Mouse (Mus musculus) embryonic facial prominence, embryonic 11.5 days (tissue): ENCODE measurements around the gene 4921539E11Rik. TPM values are rescaled to one million over a fixed set of nuclear protein-coding genes. Genes with fewer than 3 reads are reported as not detected.

ENCODE experiments used
- ATAC-seq: fragments of 200-750 bp; cut with Nextera tagmentation; replicated peaks from 2 replicates; pipeline ENCODE4 v1.8.0; 2017; ENCODE audit warnings: low read depth; ENCODE audit not compliant: insufficient number of reproducible peaks, low FRiP score, low TSS enrichment
- DNase-seq: peaks from one replicate; pipeline ENCODE4 v3.0.0-alpha.2; 2015; ENCODE audit warnings: low spot score
- H3K27ac ChIP-seq: fragments of 300-500 bp; sonication (generic); replicated peaks from 2 replicates; pipeline ENCODE4 v1.5.1; 2014; ENCODE audit warnings: mild to moderate bottlenecking, low read depth, low read length, control low read depth
- H3K27me3 ChIP-seq: fragments of 300-500 bp; sonication (generic); 2 replicates; pipeline ENCODE4 v1.6.1; 2014; ENCODE audit warnings: mild to moderate bottlenecking, low read length, moderate library complexity, mixed read lengths; ENCODE audit not compliant: control insufficient read depth, insufficient read depth
- H3K36me3 ChIP-seq: fragments of 300-500 bp; sonication (generic); replicated peaks from 2 replicates; pipeline ENCODE4 v1.6.1; 2014; ENCODE audit warnings: low read depth, mild to moderate bottlenecking, low read length, moderate library complexity, mixed read lengths; ENCODE audit not compliant: control insufficient read depth, insufficient read depth
- H3K4me1 ChIP-seq: fragments of 300-500 bp; sonication (generic); 2 replicates; pipeline ENCODE4 v1.6.1; 2014; ENCODE audit warnings: low read length, mixed read lengths; ENCODE audit not compliant: control insufficient read depth, insufficient read depth
- H3K4me2 ChIP-seq: fragments of 300-500 bp; sonication (generic); 2 replicates; pipeline ENCODE4 v1.6.1; 2014; ENCODE audit warnings: low read depth, mild to moderate bottlenecking, control low read depth, low read length, moderate library complexity
- H3K4me3 ChIP-seq: fragments of 300-500 bp; sonication (generic); 2 replicates; pipeline ENCODE4 v1.5.1; 2014; ENCODE audit warnings: low read depth, low read length, control low read depth
- H3K9ac ChIP-seq: fragments of 300-500 bp; sonication (generic); replicated peaks from 2 replicates; pipeline ENCODE4 v1.6.1; 2014; ENCODE audit warnings: mild to moderate bottlenecking, control low read depth, low read length
- H3K9me3 ChIP-seq: fragments of 300-500 bp; sonication (generic); replicated peaks from 2 replicates; pipeline ENCODE4 v1.6.1; 2016; ENCODE audit warnings: mild to moderate bottlenecking, low read length, inconsistent platforms, mixed read lengths; ENCODE audit not compliant: control insufficient read depth
- WGBS: fragments of 180-500 bp; shearing (Covaris S2); extraction: QIAGEN DNeasy Blood & Tissue Kit; methylation state at CpG from one replicate; pipeline ENCODE4 v1.1.7; 2014; 5-methylcytosine and 5-hydroxymethylcytosine counted together
- polyA plus RNA-seq: library from polyadenylated mRNA; unstranded; fragments of >200 nt; fragmentation: Nextera tagmentation; extraction: Ambion mirVana; gene quantifications from 2 replicates; pipeline ENCODE4 v1.2.1, GENCODE M21; 2014

4921539E11Rik gene
- polyA plus RNA-seq, 1 experiment from 2014 or later: not detected

- Histone ChIP-seq H3K4me3 (peak within 1 kb of the TSS; percentile 63), H3K4me1 (no peaks in the 10 kb centered on the region), H3K27me3 (no peaks in the 10 kb centered on the region), H3K4me2 (peak within 1 kb of the TSS; percentile 50), H3K9ac (peak within 1 kb of the TSS; percentile 77), H3K27ac (peak within 1 kb of the TSS; percentile 87), H3K9me3 (no peaks in the 10 kb centered on the region), H3K36me3 (no peaks in the 10 kb centered on the region)
- under 1% methylated on average over 53 of the region's 61 CpGs for WGBS
- peak; percentile 99 for DNase-seq
- peak; percentile 99 for ATAC-seq
These were observed 23.2 kb upstream of the 4921539E11Rik start, which contains the start of gene Oma1 for GRCm38 (mm10) chr4:103313587-103314525. Oma1 (plus strand) TSS chr4:103313812.

DNA sequence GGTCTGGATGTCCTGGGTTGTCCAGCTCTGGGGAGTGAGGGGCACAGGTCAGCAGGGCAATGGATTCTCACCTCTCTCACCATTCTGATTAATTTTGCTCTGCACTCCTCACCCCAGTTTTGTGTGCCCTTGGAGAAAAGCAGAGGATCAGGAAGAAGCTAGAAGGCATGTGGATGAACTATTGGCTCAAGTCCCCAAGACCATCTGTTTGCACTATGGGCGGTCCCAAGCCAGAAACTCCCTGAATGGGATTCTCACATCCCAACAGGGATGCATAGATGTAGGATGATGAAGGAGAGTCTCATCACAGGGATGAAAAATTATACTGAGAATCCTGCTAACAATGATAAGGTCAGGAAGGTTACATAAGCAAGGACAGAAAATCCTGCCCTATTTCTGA lies 13.2 kb upstream of the 4921539E11Rik start:
- Histone ChIP-seq H3K4me1 (no peaks in the 10 kb centered on the region), H3K9ac (no peak overlapping the region), H3K4me3 (no peak overlapping the region), H3K27me3 (no peaks in the 10 kb centered on the region), H3K27ac (no peak overlapping the region), H3K9me3 (no peaks in the 10 kb centered on the region), H3K36me3 (no peaks in the 10 kb centered on the region), H3K4me2 (no peak overlapping the region)
- WGBS: 95% methylated on average over 1 of the region's 1 CpGs
- ATAC-seq (no peak), DNase-seq (no peak)

GRCm38 (mm10) chr4:103299342-103299741 lies 8.7 kb upstream of the 4921539E11Rik start:
- Histone ChIP-seq H3K4me3 (no peak overlapping the region), H3K4me2 (no peak overlapping the region), H3K9me3 (no peaks in the 10 kb centered on the region), H3K36me3 (no peaks in the 10 kb centered on the region), H3K27me3 (no peaks in the 10 kb centered on the region), H3K4me1 (no peaks in the 10 kb centered on the region), H3K27ac (no peak overlapping the region), H3K9ac (no peak overlapping the region)
- 71% methylated on average over 10 of the region's 10 CpGs for WGBS
- ATAC-seq (no peak), DNase-seq (no peak)

DNA sequence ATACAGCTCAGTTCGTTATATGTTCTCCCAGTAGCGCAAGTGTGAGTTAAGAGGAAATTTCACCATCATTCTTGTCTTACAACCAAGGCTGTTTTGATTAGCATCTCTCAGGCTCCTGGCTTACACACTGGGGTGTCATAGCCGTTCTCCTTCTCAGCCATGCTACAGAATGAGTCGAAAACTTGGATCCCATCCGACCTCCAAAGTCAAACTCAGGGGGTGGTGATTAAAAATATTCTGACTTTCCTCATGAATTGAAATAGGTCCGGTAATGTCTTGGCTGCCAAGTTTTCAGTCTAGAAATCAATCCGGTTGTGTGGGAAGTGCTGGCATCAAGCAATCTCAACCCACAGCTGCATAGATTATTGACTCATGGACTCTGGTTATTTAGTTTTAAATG lies 2.3 kb downstream of the 4921539E11Rik start:
- Histone ChIP-seq H3K27ac (no peak overlapping the region), H3K9ac (no peak overlapping the region), H3K4me2 (no peak overlapping the region), H3K9me3 (no peaks in the 10 kb centered on the region), H3K4me1 (no peaks in the 10 kb centered on the region), H3K4me3 (no peak overlapping the region), H3K27me3 (no peaks in the 10 kb centered on the region), H3K36me3 (no peaks in the 10 kb centered on the region)
- WGBS: 91% methylated on average over 7 of the region's 7 CpGs
- ATAC-seq (no peak), DNase-seq (no peak)

- Histone ChIP-seq H3K36me3 (no peaks in the 10 kb centered on the region), H3K4me1 (no peaks in the 10 kb centered on the region), H3K9me3 (no peaks in the 10 kb centered on the region), H3K27me3 (no peaks in the 10 kb centered on the region), H3K27ac (no peak overlapping the region), H3K9ac (no peak overlapping the region), H3K4me2 (no peak overlapping the region), H3K4me3 (no peak overlapping the region)
- no peak for ATAC-seq
- no peak for DNase-seq
- 74% methylated on average over 7 of the region's 8 CpGs for WGBS
These were observed 17.6 kb downstream of the 4921539E11Rik start for GRCm38 (mm10) chr4:103273021-103273420.

DNA sequence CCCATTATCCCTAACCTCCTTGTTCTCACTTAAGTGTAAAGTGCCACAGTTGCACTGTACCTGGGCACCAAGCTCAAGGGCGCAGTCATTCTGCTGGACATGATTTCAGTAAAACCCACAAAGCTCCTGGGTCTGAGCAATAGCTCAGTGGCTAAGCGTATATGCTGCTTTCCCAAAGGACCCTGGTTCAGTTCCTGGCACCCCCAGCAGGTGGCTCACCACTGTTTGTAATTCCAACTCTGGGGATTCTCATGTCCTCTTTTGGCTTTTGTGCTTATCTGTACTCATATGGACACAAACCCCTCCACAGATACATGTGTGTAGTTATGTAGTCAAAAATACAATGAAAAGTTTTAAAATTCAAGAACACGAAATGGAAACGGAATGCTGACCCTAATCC lies 21.3 kb downstream of the 4921539E11Rik start:
- no peaks in the 10 kb centered on the region for H3K27me3 ChIP-seq
- no peaks in the 10 kb centered on the region for H3K4me1 ChIP-seq
- no peak for ATAC-seq
- H3K9me3 ChIP-seq: no peaks in the 10 kb centered on the region
- no peaks in the 10 kb centered on the region for H3K36me3 ChIP-seq
- H3K4me3 ChIP-seq: no peak overlapping the region
- DNase-seq: no peak
- H3K9ac ChIP-seq: no peak overlapping the region
- H3K27ac ChIP-seq: no peak overlapping the region
- H3K4me2 ChIP-seq: no peak overlapping the region
- WGBS: 83% methylated on average over 4 of the region's 4 CpGs

DNA sequence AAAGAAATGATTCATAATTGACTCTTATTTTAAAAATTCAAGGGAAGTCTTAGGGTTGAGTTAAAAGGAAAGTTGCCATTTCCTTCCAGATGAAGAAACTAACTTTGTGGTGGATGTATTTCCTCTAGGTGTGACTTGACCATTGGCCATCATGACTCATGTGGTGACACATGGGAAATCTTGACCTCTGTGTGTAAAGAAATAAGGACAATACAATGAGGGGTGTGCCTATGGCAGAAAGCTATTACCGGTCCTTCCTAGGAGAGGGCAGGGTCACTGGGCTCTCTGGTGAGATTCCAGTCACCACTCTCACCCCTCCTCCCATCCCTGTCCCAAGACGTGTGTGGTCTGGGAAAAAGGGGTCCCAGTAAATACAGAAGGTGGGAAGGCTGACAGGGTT lies 25.5 kb downstream of the 4921539E11Rik start:
- no peaks in the 10 kb centered on the region for H3K4me1 ChIP-seq
- no peak for DNase-seq
- no peaks in the 10 kb centered on the region for H3K27me3 ChIP-seq
- ATAC-seq: no peak
- no peaks in the 10 kb centered on the region for H3K36me3 ChIP-seq
- H3K4me2 ChIP-seq: no peak overlapping the region
- H3K9ac ChIP-seq: no peak overlapping the region
- WGBS: 42% methylated on average over 2 of the region's 2 CpGs
- no peak overlapping the region for H3K27ac ChIP-seq
- H3K9me3 ChIP-seq: no peaks in the 10 kb centered on the region
- H3K4me3 ChIP-seq: no peak overlapping the region

GRCm38 (mm10) chr4:103263812-103264396 lies 26.8 kb downstream of the 4921539E11Rik start:
- 53% methylated on average over 8 of the region's 8 CpGs for WGBS
- Histone ChIP-seq H3K36me3 (no peaks in the 10 kb centered on the region), H3K4me3 (no peak overlapping the region), H3K27ac (no peak overlapping the region), H3K9me3 (no peaks in the 10 kb centered on the region), H3K4me2 (no peak overlapping the region), H3K9ac (no peak overlapping the region), H3K4me1 (no peaks in the 10 kb centered on the region), H3K27me3 (no peaks in the 10 kb centered on the region)
- ATAC-seq (no peak), DNase-seq (no peak)
